Mouse (Mus musculus): ENCODE results near the gene Neurl4.

- TF ChIP-seq CTCF (IDR thresholded peaks at IDR 0.05; ENCODE audit: borderline replicate concordance, insufficient read depth, low read depth, low read length): no peak
- TF ChIP-seq POLR2A (IDR thresholded peaks at IDR 0.05; ENCODE audit: borderline replicate concordance, insufficient read depth, low read length): no peak
Measured at GRCm38 (mm10) chr11:69961841-69962240, 61.0 kb downstream of the Neurl4 start.

Data from cerebellum, adult 2 months (tissue).